In genomic region chr7:96384726-96385500, GRCm38 (mm10) we compare ENCODE assay signal across 22 mouse cellular contexts.
DNase-seq lines count a peak whose midpoint lies in the region; ATAC-seq and TF ChIP-seq lines count a peak whose summit lies in the region.
"Had no signal": no experiment of that assay in that cellular context is flagged by ENCODE, and none has a peak within 500 bp of the region (broad histone marks: within the 10 kb centered on the region; RNA-seq: fewer than 3 reads in every experiment).

No protein-coding gene starts in this region.

- H3K4me3 ChIP-seq in forebrain, embryonic 12.5 days (replicated peaks): no peak overlapping the region
- no peak overlapping the region for H3K4me3 ChIP-seq in forebrain, embryonic 14.5 days (ENCODE audit: low read depth, low read length)
- no peak overlapping the region for H3K4me3 ChIP-seq in midbrain, embryonic 10.5 days
- H3K4me3 ChIP-seq in midbrain, embryonic 11.5 days (ENCODE audit: low read depth, low read length): no peak overlapping the region
- H3K4me3 ChIP-seq: embryonic facial prominence, embryonic 12.5 days; erythroblast, embryonic 14.5 days; heart, embryonic 15.5 days; left cerebral cortex, adult 2 months; liver, embryonic 12.5 days; megakaryocyte, embryonic 14.5 days had no signal

- ATAC-seq in forebrain, embryonic 12.5 days (ENCODE audit: low FRiP score): no peak
- no peak; the same call in 1 of the 2 replicates for ATAC-seq in forebrain, embryonic 14.5 days
- no peak for ATAC-seq in midbrain, embryonic 11.5 days (ENCODE audit: low FRiP score)
- ATAC-seq: intestine, embryonic 16.5 days; liver, embryonic 12.5 days had no signal

- TF ChIP-seq POLR2A in brain, embryonic 14.5 days (IDR thresholded peaks at IDR 0.05; ENCODE audit: borderline replicate concordance, extremely low read depth, insufficient read depth, insufficient read length, poor library complexity, severe bottlenecking): no peak

- H3K36me3 ChIP-seq in forebrain, embryonic 12.5 days (replicated peaks): no peaks in the 10 kb centered on the region
- H3K36me3 ChIP-seq in forebrain, embryonic 14.5 days (ENCODE audit: control insufficient read depth, insufficient read depth, low read length): no peaks in the 10 kb centered on the region
- no peaks in the 10 kb centered on the region for H3K36me3 ChIP-seq in midbrain, embryonic 10.5 days
- no peaks in the 10 kb centered on the region for H3K36me3 ChIP-seq in midbrain, embryonic 11.5 days (ENCODE audit: control insufficient read depth, insufficient read depth, low read length)
- H3K36me3 ChIP-seq: embryonic facial prominence, embryonic 12.5 days; G1E; heart, embryonic 15.5 days; liver, embryonic 12.5 days had no signal

- no peaks in the 10 kb centered on the region for H3K27me3 ChIP-seq in forebrain, embryonic 12.5 days
- no peaks in the 10 kb centered on the region for H3K27me3 ChIP-seq in forebrain, embryonic 14.5 days (replicated peaks; ENCODE audit: control insufficient read depth, insufficient read depth, low read length)
- H3K27me3 ChIP-seq in midbrain, embryonic 10.5 days (ENCODE audit: low read depth, poor library complexity, severe bottlenecking): no peaks in the 10 kb centered on the region
- no peaks in the 10 kb centered on the region for H3K27me3 ChIP-seq in midbrain, embryonic 11.5 days (ENCODE audit: control insufficient read depth, insufficient read depth, low read length)
- H3K27me3 ChIP-seq: embryonic facial prominence, embryonic 12.5 days; heart, embryonic 15.5 days; liver, embryonic 12.5 days; megakaryocyte, embryonic 14.5 days had no signal

- 71% methylated on average over 11 of the region's 11 CpGs for WGBS in forebrain, embryonic 12.5 days
- WGBS in forebrain, embryonic 14.5 days: 60% methylated on average over 11 of the region's 11 CpGs
- WGBS in midbrain, embryonic 10.5 days: 87% methylated on average over 11 of the region's 11 CpGs
- 91% methylated on average over 11 of the region's 11 CpGs for WGBS in midbrain, embryonic 11.5 days

- no peak for DNase-seq in forebrain, embryonic 14.5 days (ENCODE audit: low spot score)
- peak; percentile 15 for DNase-seq in kidney, adult 9 months
- DNase-seq in kidney, postnatal 10 days: no peak
- no peak for DNase-seq in midbrain, embryonic 10.5 days (ENCODE audit: low spot score)
- no peak for DNase-seq in midbrain, embryonic 11.5 days (ENCODE audit: low spot score, missing footprints)
- peak; percentile 25 for DNase-seq in brain, embryonic 14.5 days (ENCODE audit: low read depth)
- DNase-seq in layer of hippocampus, adult 11-12 months (ENCODE audit: low spot score): no peak
- DNase-seq: adrenal gland, postnatal 14 days; cerebellum, adult 11 months; gastrocnemius, postnatal 10 days; heart, adult 18-20 months; lung, adult 2 months; right cerebral cortex, adult 18-20 months had no signal

- TF ChIP-seq CTCF in brain, embryonic 14.5 days (IDR thresholded peaks at IDR 0.05; ENCODE audit: borderline replicate concordance, extremely low read depth, insufficient read depth, insufficient read length): no peak

- peaks cover 30% of the 10 kb centered on the region for H3K4me1 ChIP-seq in forebrain, embryonic 12.5 days
- H3K4me1 ChIP-seq in forebrain, embryonic 14.5 days (ENCODE audit: control insufficient read depth, insufficient read depth, low read length): peaks cover 23% of the 10 kb centered on the region
- peaks cover 28% of the 10 kb centered on the region for H3K4me1 ChIP-seq in midbrain, embryonic 10.5 days
- peaks cover 14% of the 10 kb centered on the region for H3K4me1 ChIP-seq in midbrain, embryonic 11.5 days (ENCODE audit: control insufficient read depth, insufficient read depth, low read length)
- H3K4me1 ChIP-seq: heart, embryonic 15.5 days; liver, embryonic 12.5 days; megakaryocyte, embryonic 14.5 days had no signal

- H3K4me2 ChIP-seq in forebrain, embryonic 12.5 days: no peak overlapping the region
- no peak overlapping the region for H3K4me2 ChIP-seq in forebrain, embryonic 14.5 days (ENCODE audit: low read length)
- no peak overlapping the region for H3K4me2 ChIP-seq in midbrain, embryonic 11.5 days
- H3K4me2 ChIP-seq: embryonic facial prominence, embryonic 12.5 days; heart, embryonic 15.5 days; liver, embryonic 12.5 days had no signal

- H3K9me3 ChIP-seq in forebrain, embryonic 12.5 days: no peaks in the 10 kb centered on the region
- H3K9me3 ChIP-seq in forebrain, embryonic 14.5 days (replicated peaks; ENCODE audit: control insufficient read depth, low read length): no peaks in the 10 kb centered on the region
- no peaks in the 10 kb centered on the region for H3K9me3 ChIP-seq in midbrain, embryonic 10.5 days (replicated peaks)
- H3K9me3 ChIP-seq in midbrain, embryonic 11.5 days (ENCODE audit: control insufficient read depth, low read length): no peaks in the 10 kb centered on the region
- H3K9me3 ChIP-seq: embryonic facial prominence, embryonic 12.5 days; heart, embryonic 15.5 days; liver, embryonic 12.5 days; megakaryocyte, embryonic 14.5 days had no signal

- H3K27ac ChIP-seq in forebrain, embryonic 12.5 days: peak overlapping the region; percentile 86
- H3K27ac ChIP-seq in forebrain, embryonic 14.5 days (ENCODE audit: low read depth, low read length): no peak overlapping the region
- H3K27ac ChIP-seq in midbrain, embryonic 10.5 days (replicated peaks): peak overlapping the region; percentile 81; the same call in 1 of the 2 replicates
- no peak overlapping the region; the same call in 1 of the 2 replicates for H3K27ac ChIP-seq in midbrain, embryonic 11.5 days (ENCODE audit: low read depth, low read length)
- H3K27ac ChIP-seq: embryonic facial prominence, embryonic 12.5 days; heart, embryonic 15.5 days; left cerebral cortex, adult 2 months; liver, embryonic 12.5 days had no signal

- no peak overlapping the region for H3K9ac ChIP-seq in forebrain, embryonic 12.5 days
- no peak overlapping the region for H3K9ac ChIP-seq in forebrain, embryonic 14.5 days (ENCODE audit: low read length)
- H3K9ac ChIP-seq in midbrain, embryonic 11.5 days (ENCODE audit: low read length): no peak overlapping the region
- H3K9ac ChIP-seq: embryonic facial prominence, embryonic 12.5 days; heart, embryonic 15.5 days; liver, embryonic 12.5 days had no signal

Comparison
In these comparisons a context has a peak if more than half of its experiments do, and no peak if none do; other contexts are left out.
1. H3K27ac ChIP-seq: peak in forebrain, embryonic 12.5 days (single experiment) and midbrain, embryonic 10.5 days (single experiment); none in forebrain, embryonic 14.5 days (single experiment) and midbrain, embryonic 11.5 days (single experiment).
2. DNase-seq: peak in kidney, adult 9 months (single experiment) and brain, embryonic 14.5 days (single experiment); none in forebrain, embryonic 14.5 days (single experiment), kidney, postnatal 10 days (single experiment), midbrain, embryonic 10.5 days (single experiment), midbrain, embryonic 11.5 days (single experiment) and layer of hippocampus, adult 11-12 months (single experiment).